Mouse (Mus musculus): ENCODE results near the gene Klf9. TPM values are rescaled to one million over a fixed set of nuclear protein-coding genes. Genes with fewer than 3 reads are reported as not detected.

The Klf9 gene
- total and polyA plus RNA-seq, 3 experiments = 21.1 to 70.7 (median 32.4) TPM

GRCm38 (mm10) chr19:23203505-23204053 lies 62.6 kb downstream of the Klf9 start:
- TF ChIP-seq GATA1 (IDR thresholded peaks at IDR 0.05; ENCODE audit: borderline replicate concordance, low read length) (no peak), TAL1 (conservative IDR thresholded peaks at IDR 0.05; ENCODE audit: low read depth, low read length) (0 out of 2 replicates have a peak, but pooled peaks have one; percentile 20)
- peaks cover 64% of the 10 kb centered on the region for H3K36me3 ChIP-seq (replicated peaks)

GRCm38 (mm10) chr19:23211325-23211724 lies 70.3 kb downstream of the Klf9 start:
- TF ChIP-seq GATA2 (IDR thresholded peaks at IDR 0.05; ENCODE audit: borderline replicate concordance, low read depth, low read length) (no peak), TAL1 (conservative IDR thresholded peaks at IDR 0.05; ENCODE audit: low read depth, low read length) (no peak), CTCF (IDR thresholded peaks at IDR 0.05; ENCODE audit: low read depth, low read length) (no peak), POLR2AphosphoS5 (IDR thresholded peaks at IDR 0.05; ENCODE audit: insufficient replicate concordance, low read depth, low read length) (no peak), GATA1 (IDR thresholded peaks at IDR 0.05; ENCODE audit: borderline replicate concordance, low read length) (no peak)
- Histone ChIP-seq H3K4me3 (ENCODE audit: low read depth, low read length) (no peak overlapping the region), H3K27me3 (ENCODE audit: insufficient read depth, low read length) (no peaks in the 10 kb centered on the region), H3K9me3 (replicated peaks) (no peaks in the 10 kb centered on the region), H3K4me1 (ENCODE audit: insufficient read depth, low read depth, low read length) (no peaks in the 10 kb centered on the region), H3K36me3 (replicated peaks) (peaks cover 68% of the 10 kb centered on the region)
- no peak for ATAC-seq (ENCODE audit: extremely low read depth, insufficient number of reproducible peaks, low FRiP score, poor library complexity, severe bottlenecking)
- DNase-seq (ENCODE audit: low spot score) = no peak

More at GRCm38 (mm10) chr19:23203505-23204053, 62.6 kb downstream of the Klf9 start:
- DNase-seq (ENCODE audit: low spot score) (no peak), ATAC-seq (ENCODE audit: extremely low read depth, insufficient number of reproducible peaks, low FRiP score, poor library complexity, severe bottlenecking) (no peak)
- Histone ChIP-seq H3K9me3 (replicated peaks) (no peaks in the 10 kb centered on the region), H3K27me3 (ENCODE audit: insufficient read depth, low read length) (no peaks in the 10 kb centered on the region), H3K4me1 (ENCODE audit: insufficient read depth, low read depth, low read length) (peaks cover 4% of the 10 kb centered on the region; the same call in 1 of the 2 replicates), H3K4me3 (ENCODE audit: low read depth, low read length) (no peak overlapping the region)

GRCm38 (mm10) chr19:23214326-23214725 lies 73.3 kb downstream of the Klf9 start:
- no peak for TF ChIP-seq GATA2 (IDR thresholded peaks at IDR 0.05; ENCODE audit: borderline replicate concordance, low read depth, low read length)
- TF ChIP-seq TAL1 (conservative IDR thresholded peaks at IDR 0.05; ENCODE audit: low read depth, low read length) = no peak
- no peak for TF ChIP-seq GATA1 (IDR thresholded peaks at IDR 0.05; ENCODE audit: borderline replicate concordance, low read length)
- no peak for TF ChIP-seq CTCF (IDR thresholded peaks at IDR 0.05; ENCODE audit: low read depth, low read length)
- no peak for TF ChIP-seq POLR2AphosphoS5 (IDR thresholded peaks at IDR 0.05; ENCODE audit: insufficient replicate concordance, low read depth, low read length)
- no peaks in the 10 kb centered on the region for H3K9me3 ChIP-seq (replicated peaks)
- ATAC-seq (ENCODE audit: extremely low read depth, insufficient number of reproducible peaks, low FRiP score, poor library complexity, severe bottlenecking) (no peak), DNase-seq (ENCODE audit: low spot score) (no peak)
- peaks cover 73% of the 10 kb centered on the region for H3K36me3 ChIP-seq (replicated peaks)
- H3K27me3 ChIP-seq (ENCODE audit: insufficient read depth, low read length) = no peaks in the 10 kb centered on the region
- H3K4me3 ChIP-seq (ENCODE audit: low read depth, low read length) = no peak overlapping the region
- H3K4me1 ChIP-seq (ENCODE audit: insufficient read depth, low read depth, low read length) = no peaks in the 10 kb centered on the region

Other genes with a start within 250 kb of the Klf9 start
- 207 and 241 TPM in 2 replicates for gene Smc5, start 132.7 kb downstream of the Klf9 start, total RNA-seq (2014; fragmentation: Nextera tagmentation)
- 81.2 and 104 TPM in 2 replicates for gene Smc5, start 132.7 kb downstream of the Klf9 start, total RNA-seq (2017)
- 10.0 and 11.3 TPM in 2 replicates for gene Smc5, start 132.7 kb downstream of the Klf9 start, polyA plus RNA-seq (2012)

Measured in G1E (cell line).